Mouse (Mus musculus) urinary bladder, postnatal 4 days (tissue): ENCODE measurements around the gene Sugp2.

Experiments
- DNase-seq, 2 experiments: peaks; one replicate each; pipeline ENCODE4 v3.0.0; 2021 to 2022; ENCODE audit warnings: low spot score in 2 of 2

The Sugp2 gene

GRCm38 (mm10) chr8:70220236-70220840 is 13.7 kb upstream of the Sugp2 start:
- no peak for DNase-seq

- no peak for DNase-seq
Measured at GRCm38 (mm10) chr8:70220911-70221310, 13.1 kb upstream of the Sugp2 start.

GRCm38 (mm10) chr8:70222041-70222440 is 12.0 kb upstream of the Sugp2 start:
- DNase-seq: no peak

- DNase-seq: no peak
Measured at GRCm38 (mm10) chr8:70223341-70223740, 10.7 kb upstream of the Sugp2 start.

- DNase-seq: no peak
Measured at GRCm38 (mm10) chr8:70227997-70228396, 6.0 kb upstream of the Sugp2 start.

GRCm38 (mm10) chr8:70230837-70231236 is 3.2 kb upstream of the Sugp2 start:
- DNase-seq: no peak

- no peak for DNase-seq
Measured at GRCm38 (mm10) chr8:70233606-70234005, 420 bp upstream of the Sugp2 start.

- DNase-seq: no peak
Measured at GRCm38 (mm10) chr8:70234781-70235128, 729 bp downstream of the Sugp2 start.

GRCm38 (mm10) chr8:70237842-70238241 is 3.8 kb downstream of the Sugp2 start:
- DNase-seq: no peak

GRCm38 (mm10) chr8:70240642-70241041 is 6.6 kb downstream of the Sugp2 start:
- DNase-seq: no peak

- DNase-seq: no peak
Measured at GRCm38 (mm10) chr8:70246622-70247021, 12.6 kb downstream of the Sugp2 start.

- DNase-seq: no peak
Measured at GRCm38 (mm10) chr8:70247841-70248240, 13.8 kb downstream of the Sugp2 start.

- DNase-seq: no peak
Measured at GRCm38 (mm10) chr8:70254628-70255027, 20.6 kb downstream of the Sugp2 start.

GRCm38 (mm10) chr8:70257456-70257855 is 23.4 kb downstream of the Sugp2 start:
- DNase-seq: no peak

- DNase-seq: no peak
Measured at GRCm38 (mm10) chr8:70258600-70258999, 24.6 kb downstream of the Sugp2 start.

GRCm38 (mm10) chr8:70259043-70259442 is 25.0 kb downstream of the Sugp2 start:
- DNase-seq: no peak

GRCm38 (mm10) chr8:70267674-70268073 is 33.6 kb downstream of the Sugp2 start:
- no peak for DNase-seq

GRCm38 (mm10) chr8:70268311-70268710 is 34.3 kb downstream of the Sugp2 start:
- DNase-seq: no peak

- DNase-seq: no peak
Measured at GRCm38 (mm10) chr8:70268799-70269565, 35.0 kb downstream of the Sugp2 start.

GRCm38 (mm10) chr8:70272949-70273348 is 38.9 kb downstream of the Sugp2 start:
- DNase-seq: no peak

- no peak for DNase-seq
Measured at GRCm38 (mm10) chr8:70274350-70274749, 40.3 kb downstream of the Sugp2 start.

- no peak for DNase-seq
Measured at GRCm38 (mm10) chr8:70276476-70276875, 42.5 kb downstream of the Sugp2 start.

GRCm38 (mm10) chr8:70278175-70278574 is 44.1 kb downstream of the Sugp2 start:
- DNase-seq: no peak

GRCm38 (mm10) chr8:70279266-70279665 is 45.2 kb downstream of the Sugp2 start:
- no peak for DNase-seq
